Mouse (Mus musculus) MEL (cell line): ENCODE data around the gene Preb. TPM values are rescaled to one million over a fixed set of nuclear protein-coding genes. Genes with fewer than 3 reads are reported as not detected.

Source experiments
- DNase-seq: peaks from one replicate; pipeline ENCODE4 v3.0.0; 2011; ENCODE audit warnings: low read depth, low spot score
- H3K27ac ChIP-seq: 2 replicates; pipeline ENCODE4 v1.5.1; 2012; ENCODE audit warnings: low read depth, mild to moderate bottlenecking, control low read depth, low read length, moderate library complexity; ENCODE audit not compliant: control insufficient read depth
- H3K27me3 ChIP-seq, 2 experiments: fragments of 150-350 bp in 1 of 2; sonication (generic) in 1 of 2; 2 replicates each; pipeline ENCODE4 v1.6.1; 2012; ENCODE audit warnings: low read length in 2 of 2, mild to moderate bottlenecking in 2 of 2, improper control_type of control experiment in 1 of 2, moderate library complexity in 1 of 2; ENCODE audit not compliant: insufficient read depth in 2 of 2, control insufficient read depth in 1 of 2
- H3K36me3 ChIP-seq, 2 experiments: 2 replicates each; pipeline ENCODE4 v1.6.1; 2012 to 2014; ENCODE audit warnings: low read length in 2 of 2, improper control_type of control experiment in 1 of 2, inconsistent platforms in 1 of 2, mild to moderate bottlenecking in 1 of 2; ENCODE audit not compliant: insufficient read depth in 2 of 2, control insufficient read depth in 1 of 2
- H3K4me1 ChIP-seq, 2 experiments: fragments of 150-350 bp in 1 of 2; sonication (generic) in 1 of 2; 2 replicates each; pipeline ENCODE4 v1.6.1; 2012; ENCODE audit warnings: low read length in 2 of 2, improper control_type of control experiment in 1 of 2, mild to moderate bottlenecking in 1 of 2; ENCODE audit not compliant: insufficient read depth in 2 of 2, control insufficient read depth in 1 of 2
- H3K4me3 ChIP-seq, 2 experiments: fragments of 150-350 bp in 1 of 2; sonication (generic) in 1 of 2; 2 replicates each; pipeline ENCODE4 v1.5.1; 2012; ENCODE audit warnings: low read depth in 2 of 2, low read length in 2 of 2, mild to moderate bottlenecking in 2 of 2, moderate library complexity in 2 of 2, control low read depth in 1 of 2, improper control_type of control experiment in 1 of 2; ENCODE audit not compliant: control insufficient read depth in 1 of 2, insufficient read depth in 1 of 2
- H3K79me2 ChIP-seq: 2 replicates; pipeline ENCODE4 v1.6.1; 2012; ENCODE audit warnings: mild to moderate bottlenecking, low read length, moderate library complexity; ENCODE audit not compliant: control insufficient read depth, poor library complexity, insufficient read depth
- H3K9ac ChIP-seq: 2 replicates; pipeline ENCODE4 v1.6.1; 2012; ENCODE audit warnings: low read depth, mild to moderate bottlenecking, control low read depth, low read length, moderate library complexity; ENCODE audit not compliant: control insufficient read depth, poor library complexity, severe bottlenecking
- H3K9me3 ChIP-seq: fragments of 150-350 bp; sonication (generic); replicated peaks from 2 replicates; pipeline ENCODE4 v1.6.1; 2012; ENCODE audit warnings: mild to moderate bottlenecking, low read length, improper control_type of control experiment, moderate library complexity; ENCODE audit not compliant: insufficient read depth
- CHD2 ChIP-seq: IDR thresholded peaks from 2 replicates; pipeline ENCODE4 v1.6.1; 2011; ENCODE audit warnings: low read length, improper control_type of control experiment
- CTCF ChIP-seq, 3 experiments: IDR thresholded peaks in 2 of 3; conservative IDR thresholded peaks in 1 of 3; 2 replicates each; pipeline ENCODE4 v1.5.1; 2011 to 2012; ENCODE audit warnings: low read length in 3 of 3, low read depth in 2 of 3, mild to moderate bottlenecking in 2 of 3, improper control_type of control experiment in 1 of 3, inconsistent platforms in 1 of 3, mixed read lengths in 1 of 3, moderate library complexity in 1 of 3; ENCODE audit not compliant: control insufficient read depth in 1 of 3, insufficient read depth in 1 of 3, poor library complexity in 1 of 3, severe bottlenecking in 1 of 3
- EP300 ChIP-seq, 2 experiments: IDR thresholded peaks; 2 replicates each; pipeline ENCODE4 v1.6.1; 2011; ENCODE audit warnings: improper control_type of control experiment in 2 of 2, low read length in 2 of 2, low read depth in 1 of 2, mild to moderate bottlenecking in 1 of 2
- ETS1 ChIP-seq: IDR thresholded peaks from 2 replicates; pipeline ENCODE4 v1.6.1; 2012; ENCODE audit warnings: low read depth, mild to moderate bottlenecking, inconsistent platforms, low read length, improper control_type of control experiment, moderate library complexity
- GATA1 ChIP-seq: IDR thresholded peaks from 2 replicates; pipeline ENCODE4 v1.6.1; 2011; ENCODE audit warnings: low read depth, low read length, improper control_type of control experiment
- HCFC1 ChIP-seq: IDR thresholded peaks from 2 replicates; pipeline ENCODE4 v1.6.1; 2012; ENCODE audit warnings: low read depth, mild to moderate bottlenecking, inconsistent platforms, low read length, improper control_type of control experiment, moderate library complexity
- JUND ChIP-seq: IDR thresholded peaks from 2 replicates; pipeline ENCODE4 v1.6.1; 2011; ENCODE audit warnings: low read depth, mild to moderate bottlenecking, improper control_type of control experiment, low read length
- KAT2A ChIP-seq: conservative IDR thresholded peaks from 2 replicates; pipeline ENCODE4 v1.6.1; 2012; ENCODE audit warnings: low read depth, low read length, improper control_type of control experiment, inconsistent platforms
- MXI1 ChIP-seq: IDR thresholded peaks from 2 replicates; pipeline ENCODE4 v1.6.1; 2011; ENCODE audit warnings: mild to moderate bottlenecking, low read depth, low read length, improper control_type of control experiment
- MYB ChIP-seq: IDR thresholded peaks from 2 replicates; pipeline ENCODE4 v1.6.1; 2011; ENCODE audit warnings: mild to moderate bottlenecking, low read depth, low read length, improper control_type of control experiment
- NRF1 ChIP-seq: IDR thresholded peaks from 2 replicates; pipeline ENCODE4 v1.6.1; 2014; ENCODE audit warnings: low read depth, mild to moderate bottlenecking, inconsistent platforms, low read length, improper control_type of control experiment, moderate library complexity; ENCODE audit not compliant: poor library complexity, insufficient read depth, severe bottlenecking
- POLR2AphosphoS2 ChIP-seq: IDR thresholded peaks from 2 replicates; pipeline ENCODE4 v1.6.1; 2011; ENCODE audit warnings: low read length, improper control_type of control experiment
- POLR2AphosphoS5 ChIP-seq: IDR thresholded peaks from 2 replicates; pipeline ENCODE4 v1.6.1; 2012; ENCODE audit warnings: low read depth, borderline replicate concordance, mild to moderate bottlenecking, inconsistent platforms, low read length, moderate library complexity, mixed read lengths
- RAD21 ChIP-seq: IDR thresholded peaks from 2 replicates; pipeline ENCODE4 v1.6.1; 2011; ENCODE audit warnings: mild to moderate bottlenecking, low read depth, low read length, improper control_type of control experiment
- RCOR1 ChIP-seq: IDR thresholded peaks from 2 replicates; pipeline ENCODE4 v1.6.1; 2012; ENCODE audit warnings: low read depth, mild to moderate bottlenecking, inconsistent platforms, low read length, improper control_type of control experiment
- SIN3A ChIP-seq: IDR thresholded peaks from 2 replicates; pipeline ENCODE4 v1.6.1; 2012; ENCODE audit warnings: low read length, improper control_type of control experiment, inconsistent platforms
- SMC3 ChIP-seq: IDR thresholded peaks from 2 replicates; pipeline ENCODE4 v1.6.1; 2011; ENCODE audit warnings: low read depth, low read length, improper control_type of control experiment
- TBP ChIP-seq: IDR thresholded peaks from 2 replicates; pipeline ENCODE4 v1.8.0; 2011; ENCODE audit warnings: low read depth, low read length, improper control_type of control experiment
- TCF12 ChIP-seq: IDR thresholded peaks from 2 replicates; pipeline ENCODE4 v1.6.1; 2014; ENCODE audit warnings: low read depth, mild to moderate bottlenecking, inconsistent platforms, low read length, improper control_type of control experiment, moderate library complexity
- USF1 ChIP-seq: IDR thresholded peaks from 2 replicates; pipeline ENCODE4 v1.6.1; 2014; ENCODE audit warnings: low read depth, mild to moderate bottlenecking, inconsistent platforms, low read length, improper control_type of control experiment, moderate library complexity
- USF2 ChIP-seq, 2 experiments: IDR thresholded peaks; 2 replicates each; pipeline ENCODE4 v1.6.1; 2011 to 2012; ENCODE audit warnings: improper control_type of control experiment in 2 of 2, low read length in 2 of 2, borderline replicate concordance in 1 of 2, inconsistent platforms in 1 of 2, low read depth in 1 of 2, mild to moderate bottlenecking in 1 of 2; ENCODE audit not compliant: insufficient read depth in 1 of 2
- ZC3H11A ChIP-seq: IDR thresholded peaks from 2 replicates; pipeline ENCODE4 v1.6.1; 2012; ENCODE audit warnings: low read depth, mild to moderate bottlenecking, inconsistent platforms, low read length, improper control_type of control experiment
- ZMIZ1 ChIP-seq: IDR thresholded peaks from 2 replicates; pipeline ENCODE4 v1.6.1; 2012; ENCODE audit warnings: low read depth, mild to moderate bottlenecking, inconsistent platforms, low read length, improper control_type of control experiment, moderate library complexity
- polyA plus RNA-seq, 2 experiments: library from polyadenylated mRNA; stranded (reverse) in 1 of 2; unstranded in 1 of 2; fragments of >175 nt in 1 of 2; fragments of >200 nt in 1 of 2; gene quantifications; 2 replicates each; pipeline versions ENCODE4 v1.2.1 to v1.2.4; 2012; ENCODE audit warnings: low replicate concordance in 2 of 2, low read depth in 1 of 2; ENCODE audit not compliant: insufficient read length in 2 of 2, insufficient read depth in 1 of 2, missing spikeins in 1 of 2
- total RNA-seq: library from RNA; depleted of rRNA; stranded (reverse); fragments of 300-350 nt; gene quantifications from 2 replicates; pipeline ENCODE4 v1.2.3, GENCODE M21; 2012

Gene Preb
- total and polyA plus RNA-seq, 3 experiments: 143 to 247 TPM; not detected in 1

DNA sequence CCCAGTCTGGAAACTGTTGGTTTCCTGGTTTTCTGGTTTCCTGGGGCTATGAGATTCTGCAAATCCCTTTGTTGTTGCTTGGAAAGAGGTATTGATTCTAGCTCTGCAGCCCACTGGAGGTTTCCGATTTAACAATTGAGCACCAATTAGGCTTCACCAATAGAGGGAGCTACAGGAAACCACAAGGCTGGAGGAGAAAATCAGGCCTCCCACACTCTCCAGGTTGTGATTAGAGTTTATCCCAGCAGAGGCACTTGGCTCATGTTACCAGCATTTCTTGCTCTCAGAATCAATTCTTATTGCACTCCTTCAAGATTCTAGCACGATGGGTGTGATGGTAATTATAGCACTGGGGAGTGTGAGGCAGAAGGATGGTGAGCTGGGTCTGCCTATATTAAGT lies 22.2 kb upstream of the Preb start:
- TF ChIP-seq ZC3H11A (no peak), HCFC1 (no peak), NRF1 (no peak), USF1 (no peak), SIN3A (no peak), SMC3 (peak; percentile 34), POLR2AphosphoS2 (no peak), CTCF (IDR thresholded peaks at IDR 0.05 in 2 of 3, conservative IDR thresholded peaks at IDR 0.05 in 1 of 3; ENCODE audit: control insufficient read depth in 1 of 3, insufficient read depth in 1 of 3, low read depth in 2 of 3, low read length in 3 of 3, poor library complexity in 1 of 3, severe bottlenecking in 1 of 3) (peak; percentile 27 to 63 (median 54)), TBP (no peak), MXI1 (no peak), RAD21 (peak; percentile 25), ZMIZ1 (no peak), MYB (no peak)
- TF ChIP-seq, all 39 proteins: peak for 3
- Histone ChIP-seq H3K4me3 (no peak overlapping the region), H3K4me1 (no peaks in the 10 kb centered on the region), H3K36me3 (no peaks in the 10 kb centered on the region), H3K27me3 (peaks cover 0 to 3% of the 10 kb centered on the region in 2 experiments; a peak in 3 of 4 replicates), H3K79me2 (no peaks in the 10 kb centered on the region), H3K9ac (no peak overlapping the region), H3K9me3 (no peaks in the 10 kb centered on the region), H3K27ac (no peak overlapping the region)
- no peak for DNase-seq

- no peak for TF ChIP-seq NRF1
- no peak overlapping the region for H3K9ac ChIP-seq
- H3K36me3 ChIP-seq: peaks cover 0 to 8% of the 10 kb centered on the region in 2 experiments; a peak in 2 of 4 replicates
- H3K27ac ChIP-seq: no peak overlapping the region
- peaks cover 0 to 13% of the 10 kb centered on the region in 2 experiments; a peak in 2 of 4 replicates for H3K4me1 ChIP-seq
- no peak overlapping the region for H3K4me3 ChIP-seq
- no peak for DNase-seq
- no peaks in the 10 kb centered on the region for H3K79me2 ChIP-seq
- peaks cover 0 to 3% of the 10 kb centered on the region in 2 experiments; a peak in 3 of 4 replicates for H3K27me3 ChIP-seq
- no peaks in the 10 kb centered on the region for H3K9me3 ChIP-seq
Observed at GRCm38 (mm10) chr5:30974870-30975656, 14.9 kb upstream of the Preb start.

GRCm38 (mm10) chr5:30969440-30969839 lies 9.3 kb upstream of the Preb start:
- Histone ChIP-seq H3K9ac (no peak overlapping the region), H3K27ac (no peak overlapping the region), H3K36me3 (peaks cover 0 to 16% of the 10 kb centered on the region in 2 experiments; a peak in 2 of 4 replicates), H3K4me3 (no peak overlapping the region), H3K79me2 (no peaks in the 10 kb centered on the region), H3K4me1 (peaks cover 0 to 26% of the 10 kb centered on the region in 2 experiments; a peak in 3 of 4 replicates), H3K9me3 (no peaks in the 10 kb centered on the region), H3K27me3 (0 out of 4 replicates have a peak, but pooled peaks cover 0 to 2% of the 10 kb centered on the region in 2 experiments)
- peak; percentile 61 for DNase-seq
- TF ChIP-seq POLR2AphosphoS5 (no peak), CTCF (IDR thresholded peaks at IDR 0.05 in 2 of 3, conservative IDR thresholded peaks at IDR 0.05 in 1 of 3; ENCODE audit: control insufficient read depth in 1 of 3, insufficient read depth in 1 of 3, low read depth in 2 of 3, low read length in 3 of 3, poor library complexity in 1 of 3, severe bottlenecking in 1 of 3) (no peak), ETS1 (peak; percentile 47), POLR2AphosphoS2 (no peak), TCF12 (peak; percentile 33; the same call in 1 of the 2 replicates), GATA1 (peak; percentile 51; the same call in 1 of the 2 replicates), JUND (no peak), CHD2 (no peak), RCOR1 (peak; percentile 73; the same call in 1 of the 2 replicates), ZC3H11A (no peak), EP300 (IDR thresholded peaks at IDR 0.05; ENCODE audit: low read depth in 1 of 2, low read length in 2 of 2) (peak; percentile 52 to 61; a peak in 3 of 4 replicates), SIN3A (no peak; the same call in 1 of the 2 replicates), USF2 (IDR thresholded peaks at IDR 0.05; ENCODE audit: borderline replicate concordance in 1 of 2, insufficient read depth in 1 of 2, low read depth in 1 of 2, low read length in 2 of 2) (no peak), KAT2A (no peak)
